Mouse (Mus musculus) thymus, adult 2 months (tissue): Measurements from ENCODE around the gene Ttll1. TPM values are rescaled to one million over a fixed set of nuclear protein-coding genes. Genes with fewer than 3 reads are reported as not detected.

Experiments used
- DNase-seq: peaks from one replicate; pipeline ENCODE4 v3.0.0; 2021
- H3K27ac ChIP-seq: fragments of 200-500 bp; 2 replicates; pipeline ENCODE4 v1.5.1; 2012; ENCODE audit warnings: low read length, control low read depth; ENCODE audit not compliant: control insufficient read depth, insufficient read depth
- H3K27me3 ChIP-seq: fragments of 200-500 bp; 2 replicates; pipeline ENCODE4 v1.6.1; 2012; ENCODE audit warnings: mild to moderate bottlenecking, low read length, moderate library complexity, mixed read lengths; ENCODE audit not compliant: control insufficient read depth, insufficient read depth
- H3K36me3 ChIP-seq: fragments of 200-500 bp; 2 replicates; pipeline ENCODE4 v1.6.1; 2012; ENCODE audit warnings: mild to moderate bottlenecking, low read length, moderate library complexity; ENCODE audit not compliant: control insufficient read depth, insufficient read depth
- H3K4me1 ChIP-seq: fragments of 200-500 bp; replicated peaks from 2 replicates; pipeline ENCODE4 v1.6.1; 2012; ENCODE audit warnings: low read length; ENCODE audit not compliant: control insufficient read depth, insufficient read depth
- H3K4me3 ChIP-seq: fragments of 200-500 bp; 2 replicates; pipeline ENCODE4 v1.5.1; 2012; ENCODE audit warnings: mild to moderate bottlenecking, low read length, control low read depth, moderate library complexity; ENCODE audit not compliant: control insufficient read depth, insufficient read depth
- CTCF ChIP-seq: fragments of 200-500 bp; IDR thresholded peaks from 2 replicates; pipeline ENCODE4 v1.5.1; 2012; ENCODE audit warnings: mild to moderate bottlenecking, control low read depth, low read length, moderate library complexity, borderline replicate concordance; ENCODE audit not compliant: control insufficient read depth, poor library complexity, insufficient read depth; ENCODE audit errors: extremely low read depth
- POLR2A ChIP-seq: fragments of 200-500 bp; IDR thresholded peaks from 2 replicates; pipeline ENCODE4 v1.6.1; 2012; ENCODE audit warnings: mild to moderate bottlenecking, low read length, control low read depth, moderate library complexity; ENCODE audit not compliant: control insufficient read depth, poor library complexity, insufficient read depth; ENCODE audit errors: extremely low read depth
- WGBS: fragments of 180-500 bp; shearing (Covaris S2); methylation state at CpG from one replicate; pipeline ENCODE4 v1.1.7; 2018; 5-methylcytosine and 5-hydroxymethylcytosine counted together
- polyA plus RNA-seq: library from polyadenylated mRNA; depleted of rRNA; stranded (reverse); fragments of >200 nt; gene quantifications from 2 replicates; pipeline ENCODE4 v1.2.3, GENCODE M21; 2012; rRNA removed

Gene Ttll1
- polyA plus RNA-seq, 1 experiment: 10.9 TPM

DNA sequence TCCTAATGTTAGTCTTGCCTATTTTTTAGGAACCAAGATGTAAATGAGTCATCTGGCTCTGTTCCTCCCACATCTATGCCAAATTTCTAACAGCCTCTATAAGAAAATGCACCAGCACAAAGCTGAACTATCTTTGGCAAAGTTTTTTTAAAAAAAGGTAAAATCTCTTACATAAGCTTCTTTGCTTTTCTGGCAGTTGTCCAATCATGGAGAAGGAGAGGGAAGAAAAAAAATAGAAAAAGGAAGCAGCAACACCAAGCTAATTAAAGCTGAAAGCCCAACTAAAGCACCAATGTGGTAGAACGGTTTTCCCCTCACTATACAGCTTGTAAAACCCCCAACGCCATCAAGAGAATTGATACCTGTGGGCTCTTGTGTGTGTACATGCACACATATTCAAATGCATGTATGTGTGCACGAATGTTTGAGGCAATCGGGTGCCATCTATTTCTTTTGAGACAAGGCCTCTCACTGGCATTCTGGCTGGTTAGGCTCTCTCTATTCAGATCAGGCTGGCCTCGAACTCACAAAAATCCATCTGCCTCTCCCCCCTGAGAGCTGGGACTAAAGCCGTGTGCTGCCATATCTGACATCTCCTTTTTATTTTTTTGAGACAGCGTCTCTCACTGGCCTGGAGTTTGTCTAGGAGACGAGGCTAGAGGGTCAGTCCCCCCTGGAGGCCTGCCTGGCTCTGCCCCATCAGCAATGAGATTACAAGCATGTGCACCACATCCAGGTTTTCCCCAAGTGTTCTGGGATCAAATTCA, 75.2 kb downstream of the Ttll1 start:
- TF ChIP-seq POLR2A (no peak), CTCF (no peak)
- DNase-seq: no peak
- Histone ChIP-seq H3K36me3 (no peaks in the 10 kb centered on the region), H3K27ac (no peak overlapping the region), H3K4me3 (no peak overlapping the region), H3K27me3 (no peaks in the 10 kb centered on the region), H3K4me1 (peaks cover 12% of the 10 kb centered on the region)
- 69% methylated on average over 8 of the region's 8 CpGs for WGBS

DNA sequence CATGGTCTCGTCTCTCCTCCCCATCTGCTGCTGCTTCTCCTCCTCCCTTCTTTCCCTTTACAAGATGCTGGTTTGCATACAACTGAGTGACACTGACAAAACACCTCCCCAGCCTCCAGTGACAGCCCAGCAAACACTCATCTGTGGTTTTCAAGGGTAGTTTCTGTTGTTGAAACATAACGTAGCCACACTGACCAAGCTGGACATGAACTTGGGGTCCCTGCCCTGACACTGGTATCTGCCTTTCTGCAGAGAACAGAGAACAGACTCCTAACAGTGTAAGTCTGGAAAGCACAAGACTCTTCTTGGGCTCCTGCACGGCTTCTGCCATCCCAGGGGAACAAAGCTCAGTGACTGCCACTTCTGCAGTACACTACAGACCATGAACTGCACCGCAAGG, 76.0 kb downstream of the Ttll1 start:
- no peak for DNase-seq
- TF ChIP-seq POLR2A: no peak
- TF ChIP-seq CTCF: no peak
- H3K4me3 ChIP-seq: no peak overlapping the region
- no peak overlapping the region for H3K27ac ChIP-seq
- no peaks in the 10 kb centered on the region for H3K27me3 ChIP-seq
- no peaks in the 10 kb centered on the region for H3K36me3 ChIP-seq
- WGBS: 90% methylated on average over 4 of the region's 4 CpGs
- H3K4me1 ChIP-seq: peaks cover 12% of the 10 kb centered on the region

Other genes with a start within 250 kb of the Ttll1 start
- 15.0 and 23.0 TPM in 2 replicates for gene Arfgap3, start 160.6 kb downstream of the Ttll1 start, polyA plus RNA-seq
- gene Pacsin2, start 46.3 kb downstream of the Ttll1 start, polyA plus RNA-seq: 25.7 and 30.5 TPM in 2 replicates
- gene Bik, start 16.0 kb upstream of the Ttll1 start, polyA plus RNA-seq: 11.0 and 14.7 TPM in 2 replicates
- 465 and 584 TPM in 2 replicates for gene Tspo, start 52.7 kb upstream of the Ttll1 start, polyA plus RNA-seq
- gene Mcat, start 52.9 kb upstream of the Ttll1 start, polyA plus RNA-seq: 31.9 and 39.9 TPM in 2 replicates
- gene Ttll12, start 84.3 kb upstream of the Ttll1 start, polyA plus RNA-seq: 105 and 119 TPM in 2 replicates
- 1.3 and 2.2 TPM in 2 replicates for gene Scube1, start 214.1 kb upstream of the Ttll1 start, polyA plus RNA-seq